Mouse (Mus musculus) myocyte (in vitro differentiated cells): ENCODE data around the gene Wdr95. TPM values are rescaled to one million over a fixed set of nuclear protein-coding genes. Genes with fewer than 3 reads are reported as not detected.
A peak's percentile ranks its signal among the peaks of the same experiment; 100 is the strongest.

Experiments used
- H3K27me3 ChIP-seq: one replicate; pipeline ENCODE4 v1.6.1; 2011; ENCODE audit not compliant: control insufficient read depth, insufficient read depth, insufficient read length
- H3K36me3 ChIP-seq: one replicate; pipeline ENCODE4 v1.6.1; 2011; ENCODE audit not compliant: control insufficient read depth, insufficient read depth
- H3K4me2 ChIP-seq: one replicate; pipeline ENCODE4 v1.6.1; 2011; ENCODE audit warnings: low read depth, control low read depth
- H3K4me3 ChIP-seq: one replicate; pipeline ENCODE4 v1.5.1; 2011; ENCODE audit warnings: mild to moderate bottlenecking, control low read depth, moderate library complexity
- H3K79me2 ChIP-seq: one replicate; pipeline ENCODE4 v1.6.1; 2011; ENCODE audit not compliant: control insufficient read depth, insufficient read depth
- H3ac ChIP-seq: one replicate; pipeline ENCODE4 v1.6.1; 2011; ENCODE audit not compliant: control insufficient read depth, insufficient read length
- CEBPB ChIP-seq: IDR thresholded peaks from 2 replicates; pipeline ENCODE4 v1.6.1; 2011; ENCODE audit warnings: mild to moderate bottlenecking, moderate library complexity; ENCODE audit not compliant: poor library complexity, insufficient read depth, severe bottlenecking
- E2F4 ChIP-seq: IDR thresholded peaks from one replicate; pipeline ENCODE4 v1.6.1; 2011; ENCODE audit warnings: mild to moderate bottlenecking, control low read depth, moderate library complexity; ENCODE audit not compliant: insufficient read depth
- MAX ChIP-seq: IDR thresholded peaks from one replicate; pipeline ENCODE4 v1.6.1; 2011; ENCODE audit warnings: low read depth, mild to moderate bottlenecking, control low read depth
- MYOD1 ChIP-seq, 3 experiments: IDR thresholded peaks; one replicate each; pipeline ENCODE4 v1.6.1; 2011; ENCODE audit warnings: control low read depth in 2 of 3, low read depth in 2 of 3, mild to moderate bottlenecking in 2 of 3, moderate library complexity in 1 of 3; ENCODE audit not compliant: insufficient read length in 2 of 3, control insufficient read depth in 1 of 3
- MYOG ChIP-seq, 3 experiments: IDR thresholded peaks; one replicate each; pipeline ENCODE4 v1.6.1; 2011; ENCODE audit warnings: control low read depth in 2 of 3, low read depth in 2 of 3, mild to moderate bottlenecking in 2 of 3; ENCODE audit not compliant: insufficient read length in 2 of 3, control insufficient read depth in 1 of 3, insufficient read depth in 1 of 3
- POLR2A ChIP-seq: IDR thresholded peaks from one replicate; pipeline ENCODE4 v1.6.1; 2011; ENCODE audit warnings: low read depth, mild to moderate bottlenecking, control low read depth, moderate library complexity; ENCODE audit not compliant: insufficient read length
- POLR2AphosphoS2 ChIP-seq: IDR thresholded peaks from one replicate; pipeline ENCODE4 v1.6.1; 2011; ENCODE audit warnings: low read depth, control low read depth; ENCODE audit not compliant: insufficient read length
- REST ChIP-seq: IDR thresholded peaks from one replicate; pipeline ENCODE4 v1.6.1; 2011; ENCODE audit warnings: mild to moderate bottlenecking, control low read depth, moderate library complexity; ENCODE audit not compliant: insufficient read depth, insufficient read length
- SRF ChIP-seq: IDR thresholded peaks from one replicate; pipeline ENCODE4 v1.6.1; 2011; ENCODE audit warnings: low read depth; ENCODE audit not compliant: control insufficient read depth, insufficient read length
- TCF12 ChIP-seq: IDR thresholded peaks from one replicate; pipeline ENCODE4 v1.6.1; 2011; ENCODE audit warnings: mild to moderate bottlenecking, control low read depth; ENCODE audit not compliant: poor library complexity, insufficient read depth, severe bottlenecking
- TCF3 ChIP-seq: IDR thresholded peaks from one replicate; pipeline ENCODE4 v1.6.1; 2011; ENCODE audit warnings: low read depth, control low read depth; ENCODE audit not compliant: insufficient read length
- USF1 ChIP-seq: IDR thresholded peaks from one replicate; pipeline ENCODE4 v1.6.1; 2011; ENCODE audit warnings: low read depth, mild to moderate bottlenecking, control low read depth, moderate library complexity
- polyA plus RNA-seq: library from polyadenylated mRNA; unstranded; fragments of >200 nt; fragmentation: generic; extraction: Trizol; gene quantifications from one replicate; pipeline ENCODE4 v1.2.1, GENCODE M21; 2012; ENCODE audit warnings: missing spikeins

Gene Wdr95
- polyA plus RNA-seq, 1 experiment: 0.07 TPM

GRCm38 (mm10) chr5:149607083-149607720, 78.7 kb downstream of the Wdr95 start:
- H3K79me2 ChIP-seq: no peaks in the 10 kb centered on the region
- no peak overlapping the region for H3ac ChIP-seq
- H3K4me2 ChIP-seq: no peak overlapping the region
- no peaks in the 10 kb centered on the region for H3K27me3 ChIP-seq
- H3K36me3 ChIP-seq: no peaks in the 10 kb centered on the region
- peak; percentile 75 for TF ChIP-seq USF1
- no peak for TF ChIP-seq SRF
- H3K4me3 ChIP-seq: no peak overlapping the region

DNA sequence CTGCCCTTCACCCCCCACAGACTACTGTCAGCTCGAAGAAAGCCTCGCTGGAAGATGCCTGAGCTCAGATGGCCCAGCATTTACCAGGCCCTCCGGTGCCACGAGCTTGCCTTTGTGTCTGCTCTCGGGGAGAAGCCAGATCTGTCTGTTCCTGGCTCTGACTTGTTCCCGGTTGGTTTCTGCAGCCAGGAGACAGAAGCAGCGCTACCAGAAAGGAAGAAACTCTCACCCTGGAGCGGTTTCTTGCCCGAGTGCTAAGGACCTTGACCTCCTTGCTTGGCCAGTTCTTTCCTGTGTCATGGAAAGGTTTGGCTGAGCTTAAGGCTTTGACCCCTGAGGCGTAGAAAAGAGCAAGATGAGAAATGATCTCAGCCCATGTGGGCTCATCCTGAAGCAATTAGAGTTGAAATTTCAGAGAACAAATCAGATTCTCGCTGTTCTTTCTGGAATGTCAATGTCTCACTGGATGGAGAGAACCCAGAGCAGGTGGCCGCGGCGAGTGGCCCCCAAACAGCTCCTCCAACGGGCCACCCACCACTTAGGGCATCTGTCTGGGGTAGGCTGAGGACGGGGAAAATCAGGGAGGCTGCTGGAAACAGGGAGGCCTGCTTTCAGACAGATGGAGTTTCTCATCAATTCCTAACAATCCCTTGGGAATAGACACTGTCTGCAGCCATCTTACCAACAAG, 83.1 kb downstream of the Wdr95 start:
- TF ChIP-seq SRF (no peak), TCF12 (no peak), MYOD1 (IDR thresholded peaks at IDR 0.05; ENCODE audit: control insufficient read depth in 1 of 3, insufficient read length in 2 of 3, low read depth in 2 of 3) (no peak), REST (no peak), MAX (no peak), MYOG (IDR thresholded peaks at IDR 0.05; ENCODE audit: control insufficient read depth in 1 of 3, insufficient read depth in 1 of 3, insufficient read length in 2 of 3, low read depth in 2 of 3) (no peak), TCF3 (no peak), POLR2A (no peak), POLR2AphosphoS2 (no peak), E2F4 (no peak), CEBPB (no peak), USF1 (no peak)
- no peak overlapping the region for H3K4me2 ChIP-seq

DNA sequence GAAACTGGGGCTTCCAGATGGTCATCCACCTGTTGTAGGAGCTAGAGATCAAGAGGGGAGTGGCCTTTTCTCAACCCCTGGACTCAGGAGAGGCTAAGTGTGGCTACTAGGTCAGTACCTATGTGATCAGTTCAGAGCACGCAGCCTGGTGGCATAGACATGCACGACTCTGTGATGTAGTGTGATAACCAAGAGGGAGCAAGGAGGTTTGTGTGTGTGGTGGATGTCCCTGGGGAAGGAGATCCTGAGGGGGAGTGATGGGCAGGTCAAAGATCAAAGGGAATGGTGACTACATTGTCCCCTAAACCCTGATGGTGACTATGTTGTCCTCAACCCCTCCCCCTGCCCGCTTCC, 83.7 kb downstream of the Wdr95 start:
- TF ChIP-seq REST: no peak
- no peak for TF ChIP-seq USF1
- TF ChIP-seq POLR2A: no peak
- no peak for TF ChIP-seq MAX
- no peak for TF ChIP-seq TCF12
- no peak for TF ChIP-seq POLR2AphosphoS2
- TF ChIP-seq MYOD1 (IDR thresholded peaks at IDR 0.05; ENCODE audit: control insufficient read depth in 1 of 3, insufficient read length in 2 of 3, low read depth in 2 of 3): no peak
- no peak for TF ChIP-seq SRF
- TF ChIP-seq E2F4: no peak
- TF ChIP-seq MYOG (IDR thresholded peaks at IDR 0.05; ENCODE audit: control insufficient read depth in 1 of 3, insufficient read depth in 1 of 3, insufficient read length in 2 of 3, low read depth in 2 of 3): no peak
- TF ChIP-seq CEBPB: no peak
- no peak for TF ChIP-seq TCF3
- Histone ChIP-seq H3K36me3 (peaks cover 12% of the 10 kb centered on the region), H3K27me3 (no peaks in the 10 kb centered on the region), H3ac (no peak overlapping the region), H3K4me3 (no peak overlapping the region), H3K79me2 (no peaks in the 10 kb centered on the region), H3K4me2 (no peak overlapping the region)

More for the DNA sequence above, 83.1 kb downstream of the Wdr95 start:
- Histone ChIP-seq H3ac (no peak overlapping the region), H3K4me3 (no peak overlapping the region), H3K79me2 (no peaks in the 10 kb centered on the region), H3K27me3 (no peaks in the 10 kb centered on the region), H3K36me3 (peaks cover 11% of the 10 kb centered on the region)

DNA sequence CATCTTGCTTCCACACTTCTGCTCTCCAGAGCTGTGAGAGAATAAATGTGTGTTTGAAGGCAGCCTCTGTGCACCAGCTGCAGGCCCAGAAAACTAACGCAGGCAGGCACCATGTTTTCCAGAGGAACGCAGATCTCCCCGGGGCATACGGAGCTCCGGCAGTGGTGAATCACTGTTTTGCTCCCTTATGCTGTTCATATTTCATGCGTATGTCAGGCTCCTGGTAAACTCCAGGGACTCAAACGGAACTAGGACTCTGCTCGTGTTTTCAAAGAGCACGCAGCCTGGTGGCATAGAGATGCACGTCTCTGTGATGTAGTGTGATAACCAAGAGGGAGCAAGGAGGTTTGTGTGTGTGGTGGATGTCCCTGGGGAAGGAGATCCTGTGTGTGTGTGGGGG, 84.3 kb downstream of the Wdr95 start:
- Histone ChIP-seq H3K36me3 (peaks cover 18% of the 10 kb centered on the region), H3K4me3 (no peak overlapping the region), H3ac (no peak overlapping the region), H3K4me2 (no peak overlapping the region), H3K79me2 (no peaks in the 10 kb centered on the region), H3K27me3 (no peaks in the 10 kb centered on the region)
- TF ChIP-seq CEBPB: no peak
- no peak for TF ChIP-seq MAX
- no peak for TF ChIP-seq MYOD1 (IDR thresholded peaks at IDR 0.05; ENCODE audit: control insufficient read depth in 1 of 3, insufficient read length in 2 of 3, low read depth in 2 of 3)
- TF ChIP-seq TCF3: no peak
- no peak for TF ChIP-seq MYOG (IDR thresholded peaks at IDR 0.05; ENCODE audit: control insufficient read depth in 1 of 3, insufficient read depth in 1 of 3, insufficient read length in 2 of 3, low read depth in 2 of 3)
- no peak for TF ChIP-seq REST
- no peak for TF ChIP-seq USF1
- TF ChIP-seq E2F4: no peak
- TF ChIP-seq POLR2A: no peak
- no peak for TF ChIP-seq SRF
- no peak for TF ChIP-seq TCF12
- no peak for TF ChIP-seq POLR2AphosphoS2
